ENCODE assay signal across 20 mouse cellular contexts in the genomic region with DNA sequence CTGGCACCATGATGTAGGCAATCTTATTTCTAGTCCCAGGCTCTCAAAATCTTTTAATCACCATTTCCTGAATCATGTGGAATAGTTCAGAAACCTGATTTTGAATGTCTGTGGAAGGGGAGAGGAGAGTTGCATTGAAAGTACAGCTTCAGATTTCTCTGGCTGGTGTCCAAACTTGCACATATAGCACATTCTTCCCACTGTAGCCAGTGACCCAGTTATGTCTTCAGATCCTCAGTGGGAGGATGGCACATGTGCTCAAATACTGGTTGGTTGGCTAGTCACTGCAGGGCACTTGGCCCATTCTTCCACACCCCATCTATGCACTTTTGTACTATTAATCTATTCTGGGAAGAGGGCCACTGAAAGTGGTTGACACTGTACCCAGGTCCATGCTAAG.
DNase-seq lines count a peak whose midpoint lies in the region; ATAC-seq lines count a peak whose summit lies in the region.
"Had no signal": no experiment of that assay in that cellular context is flagged by ENCODE, and none has a peak within 500 bp of the region (broad histone marks: within the 10 kb centered on the region; RNA-seq: fewer than 3 reads in every experiment).

No protein-coding gene starts in this region.

- intact Hi-C loops in left cerebral cortex, postnatal 14 days (cut with DNase I): no loop called here
- intact Hi-C loops in left cerebral cortex, postnatal 4 days (cut with DNase I): no loop called here

- peak; percentile 6 to 18 for DNase-seq in cerebellum, postnatal 25 days
- DNase-seq in left cerebral cortex, postnatal 14 days (ENCODE audit: low spot score in 2 of 2): peak; percentile 47 to 73
- no peak for DNase-seq in left cerebral cortex, postnatal 4 days
- peak; percentile 55 for DNase-seq in right cerebral cortex, adult 18-20 months
- no peak for DNase-seq in right cerebral cortex, postnatal 25 days
- DNase-seq in right cerebral cortex, postnatal 14 days: peak; percentile 11
- DNase-seq: adrenal gland, postnatal 25 days; heart, adult 2 months; heart, postnatal 4 days; kidney, adult 11 months; kidney, postnatal 36 days; lung, postnatal 4 days; spleen, adult 18-20 months; thymus, adult 2 months; thymus, postnatal 36 days had no signal

- no peak for ATAC-seq in cerebellum, adult (ENCODE audit: insufficient number of reproducible peaks, low FRiP score, low TSS enrichment)
- ATAC-seq: CD4-positive, CD25-positive, alpha-beta regulatory T cell, adult 4 months; forebrain, embryonic 13.5 days; inflammation-experienced regulatory T-cells, adult 6 months; midbrain, embryonic 13.5 days had no signal

Comparison
In these comparisons a context has a peak if more than half of its experiments do, and no peak if none do; other contexts are left out.
1. DNase-seq: peak in cerebellum, postnatal 25 days (2 of 2), left cerebral cortex, postnatal 14 days (2 of 2), right cerebral cortex, adult 18-20 months (single experiment) and right cerebral cortex, postnatal 14 days (single experiment); none in left cerebral cortex, postnatal 4 days (single experiment) and right cerebral cortex, postnatal 25 days (single experiment).